In the genomic region with DNA sequence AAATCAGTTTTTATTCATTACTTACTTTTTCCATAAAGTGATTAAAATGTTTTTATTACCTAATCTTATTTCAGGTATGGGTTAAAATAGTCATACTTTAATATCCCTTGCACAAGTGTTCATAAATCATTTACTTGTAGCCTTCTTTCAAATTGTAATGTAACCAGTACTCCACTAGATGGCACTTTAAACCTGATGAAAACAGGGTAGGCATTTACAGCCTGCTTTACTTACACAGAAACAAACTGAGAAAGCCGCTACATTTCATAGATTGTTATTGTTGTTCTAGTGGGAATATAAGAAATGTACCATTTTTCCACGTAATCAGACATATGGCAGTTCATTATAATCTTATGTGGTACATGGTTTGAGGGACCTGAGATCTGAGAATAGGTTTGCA, we compare ENCODE assay signal across 8 mouse cellular contexts. TPM values are rescaled to one million over a fixed set of nuclear protein-coding genes. Genes with fewer than 3 reads are reported as not detected.
A peak's percentile ranks its signal among the peaks of the same experiment; 100 is the strongest.
DNase-seq lines count a peak whose midpoint lies in the region; ATAC-seq lines count a peak whose summit lies in the region.

No protein-coding gene starts in this region.

- peak; percentile 75 for DNase-seq in embryonic facial prominence, embryonic 11.5 days (ENCODE audit: low spot score)
- no peak for DNase-seq in embryonic facial prominence, embryonic 10.5 days (ENCODE audit: low spot score)
- peak; percentile 88 for DNase-seq in midbrain, embryonic 11.5 days (ENCODE audit: low spot score, missing footprints)
- no peak for DNase-seq in midbrain, embryonic 10.5 days (ENCODE audit: low spot score)
- DNase-seq in hindbrain, embryonic 14.5 days (ENCODE audit: low spot score), result peak; percentile 83
- no peak for DNase-seq in right cerebral cortex, postnatal 4 days
- DNase-seq in cerebellum, adult 9-11 months, result no peak

- no peaks in the 10 kb centered on the region for H3K9me3 ChIP-seq in embryonic facial prominence, embryonic 11.5 days (replicated peaks; ENCODE audit: control insufficient read depth, low read length)
- no peaks in the 10 kb centered on the region for H3K9me3 ChIP-seq in embryonic facial prominence, embryonic 10.5 days
- no peaks in the 10 kb centered on the region for H3K9me3 ChIP-seq in midbrain, embryonic 11.5 days (ENCODE audit: control insufficient read depth, low read length)
- no peaks in the 10 kb centered on the region for H3K9me3 ChIP-seq in midbrain, embryonic 10.5 days (replicated peaks)
- H3K9me3 ChIP-seq in hindbrain, embryonic 14.5 days (ENCODE audit: control insufficient read depth, low read length), result no peaks in the 10 kb centered on the region
- no peaks in the 10 kb centered on the region for H3K9me3 ChIP-seq in neural tube, embryonic 14.5 days (ENCODE audit: control insufficient read depth, low read length)

- H3K36me3 ChIP-seq in embryonic facial prominence, embryonic 11.5 days (replicated peaks; ENCODE audit: control insufficient read depth, insufficient read depth, low read depth, low read length), result no peaks in the 10 kb centered on the region
- H3K36me3 ChIP-seq in embryonic facial prominence, embryonic 10.5 days (replicated peaks), result no peaks in the 10 kb centered on the region
- H3K36me3 ChIP-seq in midbrain, embryonic 11.5 days (ENCODE audit: control insufficient read depth, insufficient read depth, low read length), result no peaks in the 10 kb centered on the region
- H3K36me3 ChIP-seq in midbrain, embryonic 10.5 days, result no peaks in the 10 kb centered on the region
- no peaks in the 10 kb centered on the region; the same call in 1 of the 2 replicates for H3K36me3 ChIP-seq in hindbrain, embryonic 14.5 days (replicated peaks; ENCODE audit: control insufficient read depth, insufficient read depth)
- H3K36me3 ChIP-seq in neural tube, embryonic 14.5 days (ENCODE audit: control insufficient read depth, insufficient read depth, low read length), result no peaks in the 10 kb centered on the region

- no peak overlapping the region for H3K9ac ChIP-seq in embryonic facial prominence, embryonic 11.5 days (replicated peaks; ENCODE audit: low read length)
- H3K9ac ChIP-seq in midbrain, embryonic 11.5 days (ENCODE audit: low read length), result no peak overlapping the region
- H3K9ac ChIP-seq in hindbrain, embryonic 14.5 days, result no peak overlapping the region
- H3K9ac ChIP-seq in neural tube, embryonic 14.5 days (replicated peaks; ENCODE audit: low read depth, low read length), result no peak overlapping the region

- H3K4me2 ChIP-seq in embryonic facial prominence, embryonic 11.5 days (ENCODE audit: low read depth, low read length), result no peak overlapping the region
- H3K4me2 ChIP-seq in midbrain, embryonic 11.5 days, result no peak overlapping the region
- H3K4me2 ChIP-seq in hindbrain, embryonic 14.5 days (replicated peaks), result no peak overlapping the region
- H3K4me2 ChIP-seq in neural tube, embryonic 14.5 days (ENCODE audit: low read depth, low read length), result no peak overlapping the region

- ATAC-seq in embryonic facial prominence, embryonic 11.5 days (replicated peaks; ENCODE audit: insufficient number of reproducible peaks, low FRiP score, low TSS enrichment, low read depth), result peak; percentile 41; the same call in 1 of the 2 replicates
- ATAC-seq in midbrain, embryonic 11.5 days (ENCODE audit: low FRiP score), result peak; percentile 36
- 0 out of 2 replicates have a peak, but pooled peaks have one; percentile 31 for ATAC-seq in hindbrain, embryonic 14.5 days (ENCODE audit: low FRiP score)
- peak; percentile 54 for ATAC-seq in neural tube, embryonic 14.5 days (ENCODE audit: low read depth)

- 16% methylated on average over 2 of the region's 2 CpGs for WGBS in embryonic facial prominence, embryonic 11.5 days
- WGBS in embryonic facial prominence, embryonic 10.5 days, result 35% methylated on average over 2 of the region's 2 CpGs
- WGBS in midbrain, embryonic 11.5 days, result 26% methylated on average over 2 of the region's 2 CpGs
- WGBS in midbrain, embryonic 10.5 days, result 48% methylated on average over 2 of the region's 2 CpGs
- WGBS in hindbrain, embryonic 14.5 days, result 8% methylated on average over 2 of the region's 2 CpGs
- 10% methylated on average over 2 of the region's 2 CpGs for WGBS in neural tube, embryonic 14.5 days

- no peaks in the 10 kb centered on the region for H3K4me1 ChIP-seq in embryonic facial prominence, embryonic 11.5 days (ENCODE audit: control insufficient read depth, insufficient read depth, low read length)
- H3K4me1 ChIP-seq in embryonic facial prominence, embryonic 10.5 days, result 0 out of 2 replicates have a peak, but pooled peaks cover 8% of the 10 kb centered on the region
- peaks cover 5% of the 10 kb centered on the region; the same call in 1 of the 2 replicates for H3K4me1 ChIP-seq in midbrain, embryonic 11.5 days (ENCODE audit: control insufficient read depth, insufficient read depth, low read length)
- H3K4me1 ChIP-seq in midbrain, embryonic 10.5 days, result peaks cover 33% of the 10 kb centered on the region
- peaks cover 25% of the 10 kb centered on the region for H3K4me1 ChIP-seq in hindbrain, embryonic 14.5 days (replicated peaks; ENCODE audit: control insufficient read depth, insufficient read depth, low read length)
- H3K4me1 ChIP-seq in neural tube, embryonic 14.5 days (ENCODE audit: control insufficient read depth, insufficient read depth, low read length), result peaks cover 3% of the 10 kb centered on the region

- no peaks in the 10 kb centered on the region for H3K27me3 ChIP-seq in embryonic facial prominence, embryonic 11.5 days (ENCODE audit: control insufficient read depth, insufficient read depth, low read length)
- no peaks in the 10 kb centered on the region for H3K27me3 ChIP-seq in embryonic facial prominence, embryonic 10.5 days (replicated peaks; ENCODE audit: low read depth, poor library complexity, severe bottlenecking)
- H3K27me3 ChIP-seq in midbrain, embryonic 11.5 days (ENCODE audit: control insufficient read depth, insufficient read depth, low read length), result no peaks in the 10 kb centered on the region
- no peaks in the 10 kb centered on the region for H3K27me3 ChIP-seq in midbrain, embryonic 10.5 days (ENCODE audit: low read depth, poor library complexity, severe bottlenecking)
- H3K27me3 ChIP-seq in hindbrain, embryonic 14.5 days (ENCODE audit: control insufficient read depth, insufficient read depth, low read length), result no peaks in the 10 kb centered on the region
- no peaks in the 10 kb centered on the region for H3K27me3 ChIP-seq in neural tube, embryonic 14.5 days (ENCODE audit: control insufficient read depth, insufficient read depth, low read length)

- H3K4me3 ChIP-seq in embryonic facial prominence, embryonic 11.5 days (ENCODE audit: low read depth, low read length), result no peak overlapping the region
- H3K4me3 ChIP-seq in embryonic facial prominence, embryonic 10.5 days, result no peak overlapping the region
- no peak overlapping the region for H3K4me3 ChIP-seq in midbrain, embryonic 11.5 days (ENCODE audit: low read depth, low read length)
- H3K4me3 ChIP-seq in midbrain, embryonic 10.5 days, result no peak overlapping the region
- no peak overlapping the region for H3K4me3 ChIP-seq in hindbrain, embryonic 14.5 days (replicated peaks; ENCODE audit: low read length)
- no peak overlapping the region for H3K4me3 ChIP-seq in neural tube, embryonic 14.5 days (ENCODE audit: low read depth, low read length)

- no peak overlapping the region for H3K27ac ChIP-seq in embryonic facial prominence, embryonic 11.5 days (replicated peaks; ENCODE audit: low read depth, low read length)
- no peak overlapping the region for H3K27ac ChIP-seq in embryonic facial prominence, embryonic 10.5 days (replicated peaks)
- no peak overlapping the region for H3K27ac ChIP-seq in midbrain, embryonic 11.5 days (ENCODE audit: low read depth, low read length)
- H3K27ac ChIP-seq in midbrain, embryonic 10.5 days (replicated peaks), result no peak overlapping the region
- H3K27ac ChIP-seq in hindbrain, embryonic 14.5 days, result no peak overlapping the region
- no peak overlapping the region for H3K27ac ChIP-seq in neural tube, embryonic 14.5 days (ENCODE audit: low read depth, low read length)

RNA-seq across cellular contexts. Expression of a gene that starts 11.6 kb away (rescaled TPM):
- 38.5 and 40.2 TPM in 2 replicates for polyA plus RNA-seq in embryonic facial prominence, embryonic 11.5 days (2014; fragmentation: Nextera tagmentation; extraction: Ambion mirVana)
- polyA plus RNA-seq in embryonic facial prominence, embryonic 10.5 days (2016; fragmentation: Nextera tagmentation; extraction: Ambion mirVana), result 33.7 and 35.6 TPM in 2 replicates
- 42.1 and 45.6 TPM in 2 replicates for polyA plus RNA-seq in midbrain, embryonic 11.5 days (2014; fragmentation: Nextera tagmentation; extraction: Ambion mirVana)
- polyA plus RNA-seq in midbrain, embryonic 10.5 days (2016; fragmentation: Nextera tagmentation; extraction: Ambion mirVana), result 36.9 and 41.0 TPM in 2 replicates
- polyA plus RNA-seq in hindbrain, embryonic 14.5 days (2014; fragmentation: Nextera tagmentation; extraction: Ambion mirVana), result 55.8 and 60.8 TPM in 2 replicates
- 56.6 and 58.9 TPM in 2 replicates for polyA plus RNA-seq in neural tube, embryonic 14.5 days (2014; fragmentation: Nextera tagmentation; extraction: Ambion mirVana)

RNA-seq across cellular contexts. Expression of a gene that starts 11.7 kb away (rescaled TPM):
- polyA plus RNA-seq in embryonic facial prominence, embryonic 11.5 days (2014; fragmentation: Nextera tagmentation; extraction: Ambion mirVana), result 0.53 and 0.84 TPM in 2 replicates
- polyA plus RNA-seq in embryonic facial prominence, embryonic 10.5 days (2016; fragmentation: Nextera tagmentation; extraction: Ambion mirVana), result 0.36 and 0.72 TPM in 2 replicates
- 3.3 and 3.8 TPM in 2 replicates for polyA plus RNA-seq in midbrain, embryonic 11.5 days (2014; fragmentation: Nextera tagmentation; extraction: Ambion mirVana)
- 1.7 and 2.4 TPM in 2 replicates for polyA plus RNA-seq in midbrain, embryonic 10.5 days (2016; fragmentation: Nextera tagmentation; extraction: Ambion mirVana)
- 1.4 and 2.2 TPM in 2 replicates for polyA plus RNA-seq in hindbrain, embryonic 14.5 days (2014; fragmentation: Nextera tagmentation; extraction: Ambion mirVana)
- 1.2 and 1.4 TPM in 2 replicates for polyA plus RNA-seq in neural tube, embryonic 14.5 days (2014; fragmentation: Nextera tagmentation; extraction: Ambion mirVana)

Comparison
In these comparisons a context has a peak if more than half of its experiments do, and no peak if none do; other contexts are left out.
1. DNase-seq: peak in embryonic facial prominence, embryonic 11.5 days (single experiment), midbrain, embryonic 11.5 days (single experiment) and hindbrain, embryonic 14.5 days (single experiment); none in embryonic facial prominence, embryonic 10.5 days (single experiment), midbrain, embryonic 10.5 days (single experiment), right cerebral cortex, postnatal 4 days (single experiment) and cerebellum, adult 9-11 months (single experiment).
2. Peak in every context shown above with its lines, with median percentiles within 50 percentile points of each other: ATAC-seq.